Mouse (Mus musculus): ENCODE measurements around the gene Bcl7b. TPM values are rescaled to one million over a fixed set of nuclear protein-coding genes. Genes with fewer than 3 reads are reported as not detected.
"Not testable (repeated sequence)": the region's sequence is repeated elsewhere in the genome, so short reads cannot be mapped to it uniquely, and the experiment has no call there.

The Bcl7b gene
- polyA plus RNA-seq, 1 experiment = 57.6 TPM

GRCm38 (mm10) chr5:135191620-135192019, 23.5 kb downstream of the Bcl7b start:
- Histone ChIP-seq H3K27ac (ENCODE audit: insufficient read depth, low read depth, low read length) (no peak overlapping the region), H3K4me1 (ENCODE audit: control insufficient read depth, insufficient read depth, low read length) (peaks cover 24% of the 10 kb centered on the region), H3K4me3 (ENCODE audit: insufficient read depth, low read length) (no peak overlapping the region)
- TF ChIP-seq POLR2A (IDR thresholded peaks at IDR 0.05; ENCODE audit: borderline replicate concordance, low read depth, low read length) = no peak
- TF ChIP-seq CTCF (IDR thresholded peaks at IDR 0.05; ENCODE audit: low read depth, low read length) = no peak

GRCm38 (mm10) chr5:135192431-135192830, 24.3 kb downstream of the Bcl7b start:
- no peak overlapping the region for H3K4me3 ChIP-seq (ENCODE audit: insufficient read depth, low read length)
- H3K27ac ChIP-seq (ENCODE audit: insufficient read depth, low read depth, low read length) = no peak overlapping the region
- TF ChIP-seq POLR2A (IDR thresholded peaks at IDR 0.05; ENCODE audit: borderline replicate concordance, low read depth, low read length) (no peak), CTCF (IDR thresholded peaks at IDR 0.05; ENCODE audit: low read depth, low read length) (no peak)
- peaks cover 26% of the 10 kb centered on the region for H3K4me1 ChIP-seq (ENCODE audit: control insufficient read depth, insufficient read depth, low read length)

GRCm38 (mm10) chr5:135196367-135196766, 28.3 kb downstream of the Bcl7b start:
- H3K27ac ChIP-seq (ENCODE audit: insufficient read depth, low read depth, low read length) = no peak overlapping the region
- TF ChIP-seq POLR2A (IDR thresholded peaks at IDR 0.05; ENCODE audit: borderline replicate concordance, low read depth, low read length) = no peak
- TF ChIP-seq CTCF (IDR thresholded peaks at IDR 0.05; ENCODE audit: low read depth, low read length) = no peak
- H3K4me1 ChIP-seq (ENCODE audit: control insufficient read depth, insufficient read depth, low read length) = peaks cover 18% of the 10 kb centered on the region
- H3K4me3 ChIP-seq (ENCODE audit: insufficient read depth, low read length) = no peak overlapping the region

GRCm38 (mm10) chr5:135202763-135203162, 34.7 kb downstream of the Bcl7b start:
- H3K4me1 ChIP-seq (ENCODE audit: control insufficient read depth, insufficient read depth, low read length) = 0 out of 2 replicates have a peak, but pooled peaks cover 2% of the 10 kb centered on the region
- no peak overlapping the region for H3K4me3 ChIP-seq (ENCODE audit: insufficient read depth, low read length)
- no peak overlapping the region for H3K27ac ChIP-seq (ENCODE audit: insufficient read depth, low read depth, low read length)
- TF ChIP-seq CTCF (IDR thresholded peaks at IDR 0.05; ENCODE audit: low read depth, low read length) (no peak), POLR2A (IDR thresholded peaks at IDR 0.05; ENCODE audit: borderline replicate concordance, low read depth, low read length) (no peak)

- no peak overlapping the region for H3K4me3 ChIP-seq (ENCODE audit: insufficient read depth, low read length)
- TF ChIP-seq CTCF (IDR thresholded peaks at IDR 0.05; ENCODE audit: low read depth, low read length) (no peak), POLR2A (IDR thresholded peaks at IDR 0.05; ENCODE audit: borderline replicate concordance, low read depth, low read length) (no peak)
- no peaks in the 10 kb centered on the region for H3K4me1 ChIP-seq (ENCODE audit: control insufficient read depth, insufficient read depth, low read length)
- H3K27ac ChIP-seq (ENCODE audit: insufficient read depth, low read depth, low read length) = no peak overlapping the region
These were observed 40.1 kb downstream of the Bcl7b start for GRCm38 (mm10) chr5:135208197-135208596.

GRCm38 (mm10) chr5:135216871-135217270, 48.8 kb downstream of the Bcl7b start:
- H3K4me1 ChIP-seq (ENCODE audit: control insufficient read depth, insufficient read depth, low read length) = no peaks in the 10 kb centered on the region
- TF ChIP-seq CTCF (IDR thresholded peaks at IDR 0.05; ENCODE audit: low read depth, low read length) (no peak), POLR2A (IDR thresholded peaks at IDR 0.05; ENCODE audit: borderline replicate concordance, low read depth, low read length) (no peak)
- H3K4me3 ChIP-seq (ENCODE audit: insufficient read depth, low read length) = no peak overlapping the region
- H3K27ac ChIP-seq (ENCODE audit: insufficient read depth, low read depth, low read length) = no peak overlapping the region

- TF ChIP-seq CTCF (IDR thresholded peaks at IDR 0.05; ENCODE audit: low read depth, low read length) = no peak
- TF ChIP-seq POLR2A (IDR thresholded peaks at IDR 0.05; ENCODE audit: borderline replicate concordance, low read depth, low read length) = no peak
- Histone ChIP-seq H3K4me1 (ENCODE audit: control insufficient read depth, insufficient read depth, low read length) (no peaks in the 10 kb centered on the region), H3K4me3 (ENCODE audit: insufficient read depth, low read length) (no peak overlapping the region), H3K27ac (ENCODE audit: insufficient read depth, low read depth, low read length) (no peak overlapping the region)
These were observed 52.9 kb downstream of the Bcl7b start for GRCm38 (mm10) chr5:135220941-135221340.

- Histone ChIP-seq H3K4me1 (ENCODE audit: control insufficient read depth, insufficient read depth, low read length) (no peaks in the 10 kb centered on the region), H3K4me3 (ENCODE audit: insufficient read depth, low read length) (no peak overlapping the region), H3K27ac (ENCODE audit: insufficient read depth, low read depth, low read length) (no peak overlapping the region)
- TF ChIP-seq POLR2A (IDR thresholded peaks at IDR 0.05; ENCODE audit: borderline replicate concordance, low read depth, low read length) (no peak), CTCF (IDR thresholded peaks at IDR 0.05; ENCODE audit: low read depth, low read length) (no peak)
These were observed 54.0 kb downstream of the Bcl7b start for GRCm38 (mm10) chr5:135222066-135222465.

- H3K27ac ChIP-seq (ENCODE audit: insufficient read depth, low read depth, low read length) = no peak overlapping the region
- no peaks in the 10 kb centered on the region for H3K4me1 ChIP-seq (ENCODE audit: control insufficient read depth, insufficient read depth, low read length)
- no peak for TF ChIP-seq POLR2A (IDR thresholded peaks at IDR 0.05; ENCODE audit: borderline replicate concordance, low read depth, low read length)
- no peak for TF ChIP-seq CTCF (IDR thresholded peaks at IDR 0.05; ENCODE audit: low read depth, low read length)
- no peak overlapping the region for H3K4me3 ChIP-seq (ENCODE audit: insufficient read depth, low read length)
These were observed 56.1 kb downstream of the Bcl7b start for GRCm38 (mm10) chr5:135224169-135224568.

- not testable (repeated sequence) for H3K4me1 ChIP-seq (ENCODE audit: control insufficient read depth, insufficient read depth, low read length); H3K27ac ChIP-seq (ENCODE audit: insufficient read depth, low read depth, low read length); H3K4me3 ChIP-seq (ENCODE audit: insufficient read depth, low read length)
These were observed 57.8 kb downstream of the Bcl7b start for GRCm38 (mm10) chr5:135225879-135226278.

- no peak for TF ChIP-seq CTCF (IDR thresholded peaks at IDR 0.05; ENCODE audit: low read depth, low read length)
- no peak for TF ChIP-seq POLR2A (IDR thresholded peaks at IDR 0.05; ENCODE audit: borderline replicate concordance, low read depth, low read length)
- Histone ChIP-seq H3K4me1 (ENCODE audit: control insufficient read depth, insufficient read depth, low read length) (no peaks in the 10 kb centered on the region), H3K4me3 (ENCODE audit: insufficient read depth, low read length) (no peak overlapping the region), H3K27ac (ENCODE audit: insufficient read depth, low read depth, low read length) (no peak overlapping the region)
These were observed 62.1 kb downstream of the Bcl7b start for GRCm38 (mm10) chr5:135230186-135230585.

Other genes with a start within 250 kb of the Bcl7b start
- gene Mettl27, start 235.9 kb upstream of the Bcl7b start, polyA plus RNA-seq (2012; ENCODE audit: insufficient read depth, insufficient read length, missing spikeins) = 7.0 and 8.4 TPM in 2 replicates
- gene Cldn4, start 221.3 kb upstream of the Bcl7b start, polyA plus RNA-seq (2012; ENCODE audit: insufficient read depth, insufficient read length, missing spikeins) = not detected in 2 replicates
- gene Cldn3, start 182.1 kb upstream of the Bcl7b start, polyA plus RNA-seq (2012; ENCODE audit: insufficient read depth, insufficient read length, missing spikeins) = not detected in 2 replicates
- gene Abhd11, start 159.1 kb upstream of the Bcl7b start, polyA plus RNA-seq (2012; ENCODE audit: insufficient read depth, insufficient read length, missing spikeins) = 12.2 and 13.0 TPM in 2 replicates
- 0.76 and 0.84 TPM in 2 replicates for gene Stx1a, start 144.8 kb upstream of the Bcl7b start, polyA plus RNA-seq (2012; ENCODE audit: insufficient read depth, insufficient read length, missing spikeins)
- 21.6 and 22.4 TPM in 2 replicates for gene Dnajc30, start 104.1 kb upstream of the Bcl7b start, polyA plus RNA-seq (2012; ENCODE audit: insufficient read depth, insufficient read length, missing spikeins)
- 45.0 and 57.1 TPM in 2 replicates for gene Bud23, start 103.3 kb upstream of the Bcl7b start, polyA plus RNA-seq (2012; ENCODE audit: insufficient read depth, insufficient read length, missing spikeins)
- not detected in 2 replicates for gene Vps37d, start 90.0 kb upstream of the Bcl7b start, polyA plus RNA-seq (2012; ENCODE audit: insufficient read depth, insufficient read length, missing spikeins)
- gene Mlxipl, start 78.4 kb upstream of the Bcl7b start, polyA plus RNA-seq (2012; ENCODE audit: insufficient read depth, insufficient read length, missing spikeins) = not detected in 2 replicates
- gene Tbl2, start 18.6 kb upstream of the Bcl7b start, polyA plus RNA-seq (2012; ENCODE audit: insufficient read depth, insufficient read length, missing spikeins) = 5.9 and 6.2 TPM in 2 replicates
- 57.5 and 58.9 TPM in 2 replicates for gene Baz1b, start 19.0 kb downstream of the Bcl7b start, polyA plus RNA-seq (2012; ENCODE audit: insufficient read depth, insufficient read length, missing spikeins)
- gene Fzd9, start 82.9 kb downstream of the Bcl7b start, polyA plus RNA-seq (2012; ENCODE audit: insufficient read depth, insufficient read length, missing spikeins) = not detected in 2 replicates
- gene Fkbp6, start 181.8 kb downstream of the Bcl7b start, polyA plus RNA-seq (2012; ENCODE audit: insufficient read depth, insufficient read length, missing spikeins) = not detected in 2 replicates
- not detected in 2 replicates for gene Trim50, start 185.0 kb downstream of the Bcl7b start, polyA plus RNA-seq (2012; ENCODE audit: insufficient read depth, insufficient read length, missing spikeins)
- gene Nsun5, start 201.7 kb downstream of the Bcl7b start, polyA plus RNA-seq (2012; ENCODE audit: insufficient read depth, insufficient read length, missing spikeins) = 8.0 and 11.4 TPM in 2 replicates
- 15.0 and 17.5 TPM in 2 replicates for gene Pom121, start 226.3 kb downstream of the Bcl7b start, polyA plus RNA-seq (2012; ENCODE audit: insufficient read depth, insufficient read length, missing spikeins)